Mouse (Mus musculus): ENCODE data around the gene Fam98b. TPM values are rescaled to one million over a fixed set of nuclear protein-coding genes. Genes with fewer than 3 reads are reported as not detected.
A peak's percentile ranks its signal among the peaks of the same experiment; 100 is the strongest.

The Fam98b gene
- polyA plus RNA-seq, 1 experiment from 2014 or later, result 6.0 TPM

- no peaks in the 10 kb centered on the region for H3K36me3 ChIP-seq (ENCODE audit: control insufficient read depth, insufficient read depth, low read length)
- peak overlapping the region; percentile 88 for H3K4me2 ChIP-seq (ENCODE audit: low read length)
- H3K4me1 ChIP-seq (ENCODE audit: control insufficient read depth in 2 of 2, insufficient read depth in 2 of 2, low read length in 2 of 2), result peaks cover 2 to 7% of the 10 kb centered on the region in 2 experiments; a peak in 3 of 4 replicates
- H3K4me3 ChIP-seq (ENCODE audit: control insufficient read depth in 1 of 2, insufficient read depth in 1 of 2, low read depth in 1 of 2, low read length in 2 of 2), result peak overlapping the region; percentile 88 to 95
- H3K9me3 ChIP-seq (ENCODE audit: control insufficient read depth, low read length), result no peaks in the 10 kb centered on the region
- no peak for ATAC-seq (ENCODE audit: insufficient number of reproducible peaks, insufficient read depth, low FRiP score, low read depth)
- WGBS, result 0% methylated on average over 22 of the region's 24 CpGs
- H3K9ac ChIP-seq (ENCODE audit: low read length), result peak overlapping the region; percentile 95
- H3K27me3 ChIP-seq (ENCODE audit: control insufficient read depth, insufficient read depth, low read length), result no peaks in the 10 kb centered on the region
- H3K27ac ChIP-seq (replicated peaks in 1 of 2; ENCODE audit: control insufficient read depth in 1 of 2, insufficient read depth in 1 of 2, low read depth in 2 of 2, low read length in 2 of 2), result peak overlapping the region; percentile 33 to 78; a peak in 2 of 4 replicates
These were observed 517 bp downstream of the Fam98b start for GRCm38 (mm10) chr2:117250001-117250510.

DNA sequence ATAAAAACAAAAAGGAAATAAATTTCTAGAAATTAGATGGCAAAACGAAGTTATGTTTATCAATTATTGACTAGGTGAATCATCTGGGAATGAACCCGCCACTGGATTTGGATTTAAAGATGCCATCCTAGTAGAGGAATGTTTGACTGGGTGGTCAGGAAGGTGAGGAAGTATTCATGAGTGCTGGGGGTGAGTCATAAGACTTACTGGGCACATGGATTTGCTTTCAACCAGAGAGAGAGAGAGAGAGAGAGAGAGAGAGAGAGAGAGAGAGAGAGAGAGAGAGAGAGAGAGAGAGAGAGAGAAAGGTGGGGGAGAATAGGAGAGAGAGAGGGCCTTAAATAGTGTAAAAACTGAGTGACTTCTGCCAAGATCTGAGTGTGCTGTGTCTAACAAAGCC is 5.9 kb downstream of the Fam98b start:
- Histone ChIP-seq H3K36me3 (ENCODE audit: control insufficient read depth, insufficient read depth, low read length) (peaks cover 20% of the 10 kb centered on the region), H3K27me3 (ENCODE audit: control insufficient read depth, insufficient read depth, low read length) (no peaks in the 10 kb centered on the region), H3K4me2 (ENCODE audit: low read length) (no peak overlapping the region), H3K4me1 (ENCODE audit: control insufficient read depth in 2 of 2, insufficient read depth in 2 of 2, low read length in 2 of 2) (peaks cover under 1 to 5% of the 10 kb centered on the region in 2 experiments; a peak in 3 of 4 replicates), H3K9me3 (ENCODE audit: control insufficient read depth, low read length) (no peaks in the 10 kb centered on the region), H3K9ac (ENCODE audit: low read length) (no peak overlapping the region), H3K4me3 (ENCODE audit: control insufficient read depth in 1 of 2, insufficient read depth in 1 of 2, low read depth in 1 of 2, low read length in 2 of 2) (no peak overlapping the region), H3K27ac (replicated peaks in 1 of 2; ENCODE audit: control insufficient read depth in 1 of 2, insufficient read depth in 1 of 2, low read depth in 2 of 2, low read length in 2 of 2) (no peak overlapping the region)
- 76% methylated on average over 2 of the region's 2 CpGs for WGBS
- no peak for ATAC-seq (ENCODE audit: insufficient number of reproducible peaks, insufficient read depth, low FRiP score, low read depth)

- Histone ChIP-seq H3K27ac (replicated peaks in 1 of 2; ENCODE audit: control insufficient read depth in 1 of 2, insufficient read depth in 1 of 2, low read depth in 2 of 2, low read length in 2 of 2) (no peak overlapping the region), H3K4me2 (ENCODE audit: low read length) (no peak overlapping the region), H3K27me3 (ENCODE audit: control insufficient read depth, insufficient read depth, low read length) (no peaks in the 10 kb centered on the region), H3K4me3 (ENCODE audit: control insufficient read depth in 1 of 2, insufficient read depth in 1 of 2, low read depth in 1 of 2, low read length in 2 of 2) (no peak overlapping the region), H3K9me3 (ENCODE audit: control insufficient read depth, low read length) (no peaks in the 10 kb centered on the region), H3K36me3 (ENCODE audit: control insufficient read depth, insufficient read depth, low read length) (peaks cover 39% of the 10 kb centered on the region), H3K4me1 (ENCODE audit: control insufficient read depth in 2 of 2, insufficient read depth in 2 of 2, low read length in 2 of 2) (no peaks in the 10 kb centered on the region), H3K9ac (ENCODE audit: low read length) (no peak overlapping the region)
- no peak for ATAC-seq (ENCODE audit: insufficient number of reproducible peaks, insufficient read depth, low FRiP score, low read depth)
- WGBS, result 48% methylated on average over 1 of the region's 1 CpGs
These were observed 8.1 kb downstream of the Fam98b start for GRCm38 (mm10) chr2:117257617-117258016.

- WGBS, result 89% methylated on average over 5 of the region's 5 CpGs
- Histone ChIP-seq H3K4me3 (ENCODE audit: control insufficient read depth in 1 of 2, insufficient read depth in 1 of 2, low read depth in 1 of 2, low read length in 2 of 2) (no peak overlapping the region), H3K9me3 (ENCODE audit: control insufficient read depth, low read length) (no peaks in the 10 kb centered on the region), H3K27ac (replicated peaks in 1 of 2; ENCODE audit: control insufficient read depth in 1 of 2, insufficient read depth in 1 of 2, low read depth in 2 of 2, low read length in 2 of 2) (no peak overlapping the region), H3K9ac (ENCODE audit: low read length) (no peak overlapping the region), H3K4me1 (ENCODE audit: control insufficient read depth in 2 of 2, insufficient read depth in 2 of 2, low read length in 2 of 2) (no peaks in the 10 kb centered on the region), H3K27me3 (ENCODE audit: control insufficient read depth, insufficient read depth, low read length) (no peaks in the 10 kb centered on the region), H3K36me3 (ENCODE audit: control insufficient read depth, insufficient read depth, low read length) (peaks cover 65% of the 10 kb centered on the region), H3K4me2 (ENCODE audit: low read length) (no peak overlapping the region)
- ATAC-seq (ENCODE audit: insufficient number of reproducible peaks, insufficient read depth, low FRiP score, low read depth), result no peak
These were observed 12.6 kb downstream of the Fam98b start for GRCm38 (mm10) chr2:117262184-117262583.

DNA sequence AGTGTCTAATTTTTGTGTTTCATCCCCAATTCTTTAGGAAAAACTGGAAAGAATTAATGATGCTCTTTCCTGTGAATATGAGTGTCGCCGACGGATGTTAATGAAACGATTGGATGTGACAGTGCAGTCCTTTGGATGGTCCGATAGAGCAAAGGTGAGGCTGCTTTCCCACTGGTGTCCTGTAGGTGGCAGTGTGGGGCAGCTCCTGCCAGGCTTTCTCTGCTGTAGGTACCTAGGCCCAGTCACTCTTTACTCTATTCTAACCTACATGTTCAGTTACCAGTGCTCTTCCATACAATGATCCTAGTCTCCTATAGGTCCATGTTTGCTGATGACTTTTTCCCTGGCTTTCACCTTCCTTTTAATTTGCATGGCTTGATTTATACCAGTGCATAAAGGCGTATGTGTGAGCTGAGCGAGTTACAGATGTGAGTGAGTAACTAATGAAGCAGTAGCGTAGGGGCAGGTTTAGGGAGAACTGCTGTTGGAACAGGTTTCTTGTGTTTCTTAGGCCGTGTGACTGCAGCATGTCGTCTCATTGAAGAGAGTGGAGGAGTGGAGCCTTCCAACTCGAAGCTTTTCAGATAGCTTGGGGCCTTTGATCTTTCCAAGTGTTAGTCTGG is 14.4 kb downstream of the Fam98b start:
- no peak overlapping the region for H3K4me2 ChIP-seq (ENCODE audit: low read length)
- H3K4me1 ChIP-seq (ENCODE audit: control insufficient read depth in 2 of 2, insufficient read depth in 2 of 2, low read length in 2 of 2), result no peaks in the 10 kb centered on the region
- peaks cover 75% of the 10 kb centered on the region for H3K36me3 ChIP-seq (ENCODE audit: control insufficient read depth, insufficient read depth, low read length)
- no peaks in the 10 kb centered on the region for H3K9me3 ChIP-seq (ENCODE audit: control insufficient read depth, low read length)
- 63% methylated on average over 11 of the region's 11 CpGs for WGBS
- no peak overlapping the region for H3K9ac ChIP-seq (ENCODE audit: low read length)
- ATAC-seq (ENCODE audit: insufficient number of reproducible peaks, insufficient read depth, low FRiP score, low read depth), result no peak
- no peak overlapping the region for H3K4me3 ChIP-seq (ENCODE audit: control insufficient read depth in 1 of 2, insufficient read depth in 1 of 2, low read depth in 1 of 2, low read length in 2 of 2)
- no peaks in the 10 kb centered on the region for H3K27me3 ChIP-seq (ENCODE audit: control insufficient read depth, insufficient read depth, low read length)
- H3K27ac ChIP-seq (replicated peaks in 1 of 2; ENCODE audit: control insufficient read depth in 1 of 2, insufficient read depth in 1 of 2, low read depth in 2 of 2, low read length in 2 of 2), result no peak overlapping the region

GRCm38 (mm10) chr2:117288291-117288690 is 38.8 kb downstream of the Fam98b start:
- Histone ChIP-seq H3K9ac (ENCODE audit: low read length) (no peak overlapping the region), H3K4me3 (ENCODE audit: control insufficient read depth in 1 of 2, insufficient read depth in 1 of 2, low read depth in 1 of 2, low read length in 2 of 2) (no peak overlapping the region), H3K36me3 (ENCODE audit: control insufficient read depth, insufficient read depth, low read length) (no peaks in the 10 kb centered on the region), H3K27me3 (ENCODE audit: control insufficient read depth, insufficient read depth, low read length) (no peaks in the 10 kb centered on the region), H3K4me2 (ENCODE audit: low read length) (no peak overlapping the region), H3K4me1 (ENCODE audit: control insufficient read depth in 2 of 2, insufficient read depth in 2 of 2, low read length in 2 of 2) (no peaks in the 10 kb centered on the region), H3K27ac (replicated peaks in 1 of 2; ENCODE audit: control insufficient read depth in 1 of 2, insufficient read depth in 1 of 2, low read depth in 2 of 2, low read length in 2 of 2) (no peak overlapping the region), H3K9me3 (ENCODE audit: control insufficient read depth, low read length) (no peaks in the 10 kb centered on the region)
- 78% methylated on average over 7 of the region's 7 CpGs for WGBS
- ATAC-seq (ENCODE audit: insufficient number of reproducible peaks, insufficient read depth, low FRiP score, low read depth), result no peak

DNA sequence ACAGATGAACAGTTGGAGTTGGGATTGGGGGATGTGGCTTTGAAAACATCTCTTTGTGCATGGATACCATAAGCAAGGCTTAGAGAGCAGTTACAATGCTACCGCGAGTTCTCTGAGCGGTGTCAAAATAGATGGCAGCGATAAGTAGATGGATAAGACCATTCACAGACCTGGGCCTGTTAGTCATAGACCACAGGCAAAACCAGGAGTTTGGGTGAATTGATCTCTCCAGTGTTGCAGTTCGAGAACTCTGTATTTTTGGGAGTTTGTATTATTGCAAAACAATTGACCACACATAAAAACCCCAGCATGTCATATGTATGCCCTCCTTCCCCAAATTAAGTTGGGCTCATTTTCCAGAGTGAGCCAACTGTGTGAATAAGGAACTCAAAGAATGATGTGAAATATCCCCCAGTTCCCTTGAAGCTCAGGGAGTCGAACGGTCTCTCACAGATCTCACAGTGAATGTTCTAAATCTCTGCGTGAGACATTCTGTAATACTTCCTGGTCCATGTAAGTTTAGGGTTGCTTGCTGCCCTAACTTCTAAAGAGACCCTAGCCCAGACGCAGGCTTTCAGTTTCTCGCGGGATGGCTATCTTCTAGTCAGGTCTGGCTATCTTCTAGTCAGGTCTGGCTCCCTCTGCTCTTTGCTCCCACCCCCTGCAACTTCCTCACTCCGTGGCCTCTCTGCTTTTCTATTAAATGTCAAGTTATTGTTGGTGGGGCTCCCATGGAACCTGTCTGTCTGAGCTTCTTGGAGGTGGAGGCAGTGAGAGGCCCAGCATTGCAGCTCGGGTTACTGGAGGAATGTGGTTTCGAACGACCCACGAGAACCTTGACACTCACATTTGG is 50.3 kb downstream of the Fam98b start:
- Histone ChIP-seq H3K4me3 (ENCODE audit: control insufficient read depth in 1 of 2, insufficient read depth in 1 of 2, low read depth in 1 of 2, low read length in 2 of 2) (no peak overlapping the region), H3K4me2 (ENCODE audit: low read length) (no peak overlapping the region), H3K9ac (ENCODE audit: low read length) (no peak overlapping the region), H3K4me1 (ENCODE audit: control insufficient read depth in 2 of 2, insufficient read depth in 2 of 2, low read length in 2 of 2) (no peaks in the 10 kb centered on the region; a peak in 1 of 4 replicates), H3K27ac (replicated peaks in 1 of 2; ENCODE audit: control insufficient read depth in 1 of 2, insufficient read depth in 1 of 2, low read depth in 2 of 2, low read length in 2 of 2) (no peak overlapping the region), H3K27me3 (ENCODE audit: control insufficient read depth, insufficient read depth, low read length) (no peaks in the 10 kb centered on the region), H3K36me3 (ENCODE audit: control insufficient read depth, insufficient read depth, low read length) (no peaks in the 10 kb centered on the region), H3K9me3 (ENCODE audit: control insufficient read depth, low read length) (no peaks in the 10 kb centered on the region)
- WGBS, result 84% methylated on average over 16 of the region's 16 CpGs
- no peak for ATAC-seq (ENCODE audit: insufficient number of reproducible peaks, insufficient read depth, low FRiP score, low read depth)
